Comparison of ENCODE assay signal across 8 mouse cellular contexts in genomic region chr2:131159938-131160581, GRCm38 (mm10). TPM values are rescaled to one million over a fixed set of nuclear protein-coding genes. Genes with fewer than 3 reads are reported as not detected.
DNase-seq lines count a peak whose midpoint lies in the region; ATAC-seq lines count a peak whose summit lies in the region.

1700037H04Rik (minus strand) TSS chr2:131160081.

- peaks cover 23% of the 10 kb centered on the region for H3K4me1 ChIP-seq in hindbrain, embryonic 16.5 days (ENCODE audit: control insufficient read depth, insufficient read depth, low read depth, low read length)

- WGBS in hindbrain, embryonic 16.5 days, result 0% methylated on average over 54 of the region's 54 CpGs
- WGBS in macrophage (ENCODE audit: missing documents), result under 1% methylated on average over 54 of the region's 54 CpGs

- no peaks in the 10 kb centered on the region for H3K27me3 ChIP-seq in hindbrain, embryonic 16.5 days (replicated peaks; ENCODE audit: control insufficient read depth, insufficient read depth, low read length)

- peak; percentile 97 for DNase-seq in WW6 (ENCODE audit: low read depth, low spot score)
- peak; percentile 88 to 94 for DNase-seq in cerebellum, postnatal 4 days (ENCODE audit: low spot score in 2 of 2)
- peak; percentile 97 for DNase-seq in gastrocnemius, adult 18-20 months (ENCODE audit: low spot score)
- DNase-seq in left cerebral cortex, adult 18-20 months (ENCODE audit: low spot score in 2 of 2), result peak; percentile 93 to 98
- DNase-seq in right cerebral cortex, adult 18-20 months, result peak; percentile 97
- peak; percentile 82 for DNase-seq in urinary bladder, postnatal 10 days (ENCODE audit: low spot score)

- peaks cover 17% of the 10 kb centered on the region; the same call in 1 of the 2 replicates for H3K79me2 ChIP-seq in macrophage (ENCODE audit: inconsistent target)

- no peaks in the 10 kb centered on the region for H3K36me3 ChIP-seq in hindbrain, embryonic 16.5 days (ENCODE audit: control insufficient read depth, insufficient read depth, low read length)
- no peaks in the 10 kb centered on the region for H3K36me3 ChIP-seq in macrophage (ENCODE audit: inconsistent target)

- peak within 1 kb of the TSS; percentile 77 for H3K4me3 ChIP-seq in hindbrain, embryonic 16.5 days (ENCODE audit: low read length)
- H3K4me3 ChIP-seq in macrophage (ENCODE audit: inconsistent target), result peak within 1 kb of the TSS; percentile 83

- no peaks in the 10 kb centered on the region for H3K9me3 ChIP-seq in hindbrain, embryonic 16.5 days (ENCODE audit: control insufficient read depth, low read length)

- H3K4me2 ChIP-seq in hindbrain, embryonic 16.5 days (ENCODE audit: low read length), result peak within 1 kb of the TSS; percentile 94

- peak within 1 kb of the TSS; percentile 83 for H3K9ac ChIP-seq in hindbrain, embryonic 16.5 days (ENCODE audit: low read depth, low read length)

- peak within 1 kb of the TSS; percentile 83 for H3K27ac ChIP-seq in hindbrain, embryonic 16.5 days (ENCODE audit: low read depth, low read length)
- peak within 1 kb of the TSS; percentile 52 for H3K27ac ChIP-seq in macrophage

- peak; percentile 98 for ATAC-seq in hindbrain, embryonic 16.5 days

RNA-seq across cellular contexts. Expression of gene 1700037H04Rik, which starts in this region (rescaled TPM):
- 1 to 10 TPM; 4.2 to 4.3 TPM for total RNA-seq in gastrocnemius, adult 18-20 months (2021)
- polyA plus RNA-seq in hindbrain, embryonic 16.5 days (2015; fragmentation: Nextera tagmentation; extraction: Ambion mirVana), result 86.6 and 92.7 TPM in 2 replicates
- 10 to 100 TPM; 69.3 to 85.6 TPM for total RNA-seq in left cerebral cortex, adult 18-20 months (2021)
- 10 to 100 TPM in 7 of 26 experiments, 1 to 10 TPM in 19; 1.6 to 23.2 (median 8.0) TPM for total RNA-seq in macrophage (2018; cell fraction: chromatin; rRNA removed)
- total RNA-seq in macrophage (2018; cell fraction: cytosol; rRNA removed), result 10 to 100 TPM; 31.6 to 61.2 (median 44.3) TPM
- 10 to 100 TPM in 21 of 26 experiments, 1 to 10 TPM in 5; 5.8 to 30.5 (median 16.5) TPM for total RNA-seq in macrophage (2018; cell fraction: nucleus; rRNA removed)
- 29.5 to 50.1 TPM (median 49.5 TPM) in 3 replicates for polyA plus RNA-seq in macrophage (2018)

Comparison
In these comparisons a context has a peak if more than half of its experiments do, and no peak if none do; other contexts are left out.
1. Peak in every context shown above with its lines: DNase-seq, ATAC-seq, H3K4me3 ChIP-seq and H3K27ac ChIP-seq.
2. RNA of gene 1700037H04Rik (total RNA-seq): 69.3 to 85.6 TPM in left cerebral cortex, adult 18-20 months; 4.2 to 4.3 TPM in gastrocnemius, adult 18-20 months; every median in the first group is over 10 times any median in the second.